Mouse (Mus musculus) adrenal gland, adult 18-20 months (tissue): ENCODE data around the gene Baz2b. TPM values are rescaled to one million over a fixed set of nuclear protein-coding genes. Genes with fewer than 3 reads are reported as not detected.

ENCODE experiments used
- DNase-seq, 2 experiments: peaks; one replicate each; pipeline ENCODE4 v3.0.0; 2021 to 2022; ENCODE audit warnings: low spot score in 2 of 2
- long read RNA-seq, 2 experiments: library from polyadenylated mRNA; stranded (forward); transcript quantifications; one replicate each; pipeline ENCODE4 v2.0.0; 2021
- total RNA-seq, 2 experiments: library from RNA; stranded (reverse); gene quantifications; 1 replicate in 1 of 2; 2 replicates in 1 of 2; pipeline ENCODE4 v1.2.3; 2021

Baz2b gene
- total RNA-seq: 10 to 100 TPM; 50.9 to 78.3 TPM
- long read RNA-seq, experiment 1, partial matches to known transcripts: 4 of 10 reads
- long read RNA-seq, experiment 1, other reads (novel, unspliced or antisense): 4 of 10 reads
- long read RNA-seq, experiment 2, transcript Baz2b-208 (2 exons, 509 nt): major isoform, 6 of 40 reads
- long read RNA-seq, experiment 2, partial matches to known transcripts: 16 of 40 reads
- long read RNA-seq, experiment 2, other reads (novel, unspliced or antisense): 17 of 40 reads

GRCm38 (mm10) chr2:60209703-60210651, at the start of gene Baz2b, which contains the start of gene March7:
Gene Baz2b, minus strand, starts transcription at chr2:60209839.
Gene March7, plus strand, starts transcription at chr2:60209887.
- DNase-seq: peak; percentile 85 to 92

GRCm38 (mm10) chr2:60259186-60259585, 49.5 kb upstream of the Baz2b start:
- DNase-seq: no peak

GRCm38 (mm10) chr2:60256751-60257150, 47.1 kb upstream of the Baz2b start:
- DNase-seq: no peak

GRCm38 (mm10) chr2:60253506-60253905, 43.9 kb upstream of the Baz2b start:
- DNase-seq: no peak

- no peak for DNase-seq
Observed at GRCm38 (mm10) chr2:60252782-60253181, 43.1 kb upstream of the Baz2b start.

GRCm38 (mm10) chr2:60234506-60234905, 24.9 kb upstream of the Baz2b start:
- no peak for DNase-seq

- DNase-seq: no peak
Observed at GRCm38 (mm10) chr2:60233147-60233546, 23.5 kb upstream of the Baz2b start.

GRCm38 (mm10) chr2:60230361-60230760, 20.7 kb upstream of the Baz2b start:
- DNase-seq: no peak

GRCm38 (mm10) chr2:60228470-60228869, 18.8 kb upstream of the Baz2b start:
- no peak for DNase-seq

GRCm38 (mm10) chr2:60223489-60223888, 13.8 kb upstream of the Baz2b start:
- no peak for DNase-seq

- no peak for DNase-seq
Observed at GRCm38 (mm10) chr2:60221954-60222353, 12.3 kb upstream of the Baz2b start.

- DNase-seq: no peak
Observed at GRCm38 (mm10) chr2:60221236-60221635, 11.6 kb upstream of the Baz2b start.

- no peak for DNase-seq
Observed at GRCm38 (mm10) chr2:60217620-60218019, 8.0 kb upstream of the Baz2b start.

GRCm38 (mm10) chr2:60216547-60217153, 7.0 kb upstream of the Baz2b start:
- no peak for DNase-seq

- no peak for DNase-seq
Observed at GRCm38 (mm10) chr2:60214683-60215082, 5.0 kb upstream of the Baz2b start.

- no peak for DNase-seq
Observed at GRCm38 (mm10) chr2:60212488-60212887, 2.8 kb upstream of the Baz2b start.

GRCm38 (mm10) chr2:60210821-60211220, 1.2 kb upstream of the Baz2b start:
- DNase-seq: no peak

GRCm38 (mm10) chr2:60209122-60209611, 472 bp downstream of the Baz2b start:
- peak; percentile 54 to 62 for DNase-seq

GRCm38 (mm10) chr2:60205795-60206194, 3.8 kb downstream of the Baz2b start:
- no peak for DNase-seq

- DNase-seq: no peak
Observed at GRCm38 (mm10) chr2:60204162-60204561, 5.5 kb downstream of the Baz2b start.

- DNase-seq: no peak
Observed at GRCm38 (mm10) chr2:60203733-60204132, 5.9 kb downstream of the Baz2b start.
